Mouse (Mus musculus) fibroblast of lung, adult 2 months (primary cell): ENCODE results near the gene Kcnc3.

Experiments
- DNase-seq: peaks from one replicate; pipeline ENCODE4 v3.0.0-alpha.2; 2011; ENCODE audit warnings: low read depth

The Kcnc3 gene

GRCm38 (mm10) chr7:44596996-44597538 lies 6.6 kb downstream of the Kcnc3 start:
- DNase-seq: no peak

- DNase-seq: no peak
Observed at GRCm38 (mm10) chr7:44597666-44598065, 7.2 kb downstream of the Kcnc3 start.

- DNase-seq: no peak
Observed at GRCm38 (mm10) chr7:44598336-44598735, 7.9 kb downstream of the Kcnc3 start.

- no peak for DNase-seq
Observed at GRCm38 (mm10) chr7:44600691-44601262, 10.3 kb downstream of the Kcnc3 start.

GRCm38 (mm10) chr7:44601646-44602045 lies 11.2 kb downstream of the Kcnc3 start:
- DNase-seq: no peak

GRCm38 (mm10) chr7:44602443-44602842 lies 12.0 kb downstream of the Kcnc3 start:
- no peak for DNase-seq

- DNase-seq: no peak
Observed at GRCm38 (mm10) chr7:44603186-44603855, 12.9 kb downstream of the Kcnc3 start.

- no peak for DNase-seq
Observed at GRCm38 (mm10) chr7:44604139-44604606, 13.7 kb downstream of the Kcnc3 start.

- no peak for DNase-seq
Observed at GRCm38 (mm10) chr7:44604619-44605018, 14.2 kb downstream of the Kcnc3 start.

GRCm38 (mm10) chr7:44605436-44605835 lies 15.0 kb downstream of the Kcnc3 start:
- DNase-seq: no peak

GRCm38 (mm10) chr7:44606171-44606901 lies 15.9 kb downstream of the Kcnc3 start:
- DNase-seq: no peak

- no peak for DNase-seq
Observed at GRCm38 (mm10) chr7:44612192-44612591, 21.7 kb downstream of the Kcnc3 start.

- DNase-seq: no peak
Observed at GRCm38 (mm10) chr7:44614041-44614688, 23.7 kb downstream of the Kcnc3 start.

GRCm38 (mm10) chr7:44615309-44615708 lies 24.8 kb downstream of the Kcnc3 start:
- no peak for DNase-seq

- DNase-seq: no peak
Observed at GRCm38 (mm10) chr7:44615987-44616386, 25.5 kb downstream of the Kcnc3 start.

GRCm38 (mm10) chr7:44617059-44617458 lies 26.6 kb downstream of the Kcnc3 start:
- DNase-seq: no peak

- DNase-seq: no peak
Observed at GRCm38 (mm10) chr7:44623714-44624542, 33.5 kb downstream of the Kcnc3 start.

- DNase-seq: no peak
Observed at GRCm38 (mm10) chr7:44624543-44624826, 34.0 kb downstream of the Kcnc3 start.

- DNase-seq: no peak
Observed at GRCm38 (mm10) chr7:44624828-44625227, 34.4 kb downstream of the Kcnc3 start.

GRCm38 (mm10) chr7:44625241-44626067 lies 35.0 kb downstream of the Kcnc3 start:
- no peak for DNase-seq

GRCm38 (mm10) chr7:44626068-44626385 lies 35.6 kb downstream of the Kcnc3 start:
- DNase-seq: no peak
